Mouse (Mus musculus) C2C12 (cell line): ENCODE data around the gene Wrap73. TPM values are rescaled to one million over a fixed set of nuclear protein-coding genes. Genes with fewer than 3 reads are reported as not detected.

Experiments
- H3K27me3 ChIP-seq: one replicate; pipeline ENCODE4 v1.6.1; 2011; ENCODE audit not compliant: control insufficient read depth, insufficient read depth, insufficient read length
- H3K36me3 ChIP-seq: one replicate; pipeline ENCODE4 v1.6.1; 2011; ENCODE audit not compliant: control insufficient read depth, insufficient read depth
- H3K4me3 ChIP-seq: one replicate; pipeline ENCODE4 v1.5.1; 2011; ENCODE audit warnings: mild to moderate bottlenecking, control low read depth; ENCODE audit not compliant: poor library complexity, insufficient read depth, severe bottlenecking
- H3K79me2 ChIP-seq: one replicate; pipeline ENCODE4 v1.6.1; 2011; ENCODE audit not compliant: control insufficient read depth, insufficient read depth
- H3K79me3 ChIP-seq: one replicate; pipeline ENCODE4 v1.6.1; 2011; ENCODE audit warnings: low read depth, control low read depth
- H3ac ChIP-seq: one replicate; pipeline ENCODE3; 2011; ENCODE audit warnings: low read depth; ENCODE audit not compliant: control insufficient read depth, insufficient read length
- CEBPB ChIP-seq: IDR thresholded peaks from one replicate; pipeline ENCODE4 v1.6.1; 2011; ENCODE audit warnings: low read depth, mild to moderate bottlenecking, control low read depth, moderate library complexity
- CTCF ChIP-seq: IDR thresholded peaks from one replicate; pipeline ENCODE4 v1.5.1; 2011; ENCODE audit not compliant: control insufficient read depth, insufficient read depth, insufficient read length
- FOSL1 ChIP-seq: IDR thresholded peaks from one replicate; pipeline ENCODE4 v1.8.0; 2011; ENCODE audit warnings: mild to moderate bottlenecking, low read length; ENCODE audit not compliant: poor library complexity, insufficient read depth, severe bottlenecking
- MAX ChIP-seq: IDR thresholded peaks from one replicate; pipeline ENCODE4 v1.6.1; 2011; ENCODE audit warnings: mild to moderate bottlenecking, control low read depth
- MYOD1 ChIP-seq: IDR thresholded peaks from one replicate; pipeline ENCODE4 v1.6.1; 2011; ENCODE audit warnings: low read depth; ENCODE audit not compliant: control insufficient read depth, insufficient read length
- MYOG ChIP-seq: IDR thresholded peaks from one replicate; pipeline ENCODE4 v1.6.1; 2011; ENCODE audit not compliant: control insufficient read depth, insufficient read length; ENCODE audit errors: extremely low read depth
- USF1 ChIP-seq: IDR thresholded peaks from one replicate; pipeline ENCODE4 v1.6.1; 2011; ENCODE audit warnings: low read depth, mild to moderate bottlenecking, control low read depth, moderate library complexity
- polyA plus RNA-seq: library from polyadenylated mRNA; unstranded; fragments of >200 nt; fragmentation: generic; extraction: Trizol; gene quantifications from one replicate; pipeline ENCODE4 v1.2.1, GENCODE M21; 2012; ENCODE audit warnings: missing spikeins

Gene Wrap73
- polyA plus RNA-seq, 1 experiment, result 21.7 TPM

DNA sequence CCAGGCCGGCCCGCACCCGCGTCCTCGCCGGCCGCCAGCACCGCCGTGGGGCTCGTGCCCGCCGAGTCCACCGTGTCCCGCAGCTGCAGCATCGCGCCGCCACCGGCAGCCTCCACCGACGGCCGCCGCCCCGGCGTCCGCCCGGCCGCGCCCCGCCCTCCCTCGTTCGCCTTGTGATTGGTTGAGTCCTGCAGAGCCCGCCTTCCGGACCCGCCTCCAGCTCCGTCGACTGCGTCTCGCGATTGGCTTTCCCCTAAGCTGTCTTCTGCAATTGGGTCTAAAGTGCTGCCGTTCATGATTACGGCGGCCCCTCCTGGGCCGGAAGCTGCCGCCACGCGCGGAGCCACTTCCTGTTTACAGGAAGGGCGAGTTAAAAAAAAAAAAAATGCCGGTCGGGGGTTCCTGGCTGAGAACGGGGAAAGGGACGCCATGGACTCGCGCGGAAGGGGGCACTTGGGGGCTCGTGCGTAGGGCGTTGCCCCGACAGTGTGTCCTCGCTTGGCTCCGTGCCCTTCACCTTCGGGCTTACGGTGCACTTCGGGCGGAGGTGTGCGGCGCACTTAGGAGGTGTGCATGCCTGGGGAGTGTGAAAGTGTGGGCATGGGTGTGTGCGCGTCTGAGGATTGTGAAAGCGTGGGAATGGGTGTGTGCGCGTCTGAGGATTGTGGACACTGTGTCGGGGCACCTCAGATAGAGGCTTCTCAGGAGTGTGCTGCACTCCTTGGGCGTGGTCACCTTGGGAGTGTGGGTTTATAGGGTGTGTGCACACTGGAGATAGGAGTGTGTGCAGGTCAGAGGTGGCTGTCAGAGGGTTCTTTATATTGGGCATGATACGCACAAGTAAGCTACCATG is 18.6 kb downstream of the Wrap73 start, which contains the start of gene Tprgl:
Tprgl (minus strand) TSS at position 129 of the 853 bp plus-strand sequence.
- Histone ChIP-seq H3K79me3 (no peaks in the 10 kb centered on the region), H3K27me3 (no peaks in the 10 kb centered on the region), H3K36me3 (peaks cover 21% of the 10 kb centered on the region), H3K79me2 (no peaks in the 10 kb centered on the region), H3ac (peak within 1 kb of the TSS; percentile 95), H3K4me3 (peak within 1 kb of the TSS; percentile 63)
- TF ChIP-seq CEBPB, result no peak
- no peak for TF ChIP-seq CTCF
- no peak for TF ChIP-seq MAX
- no peak for TF ChIP-seq FOSL1
- TF ChIP-seq MYOD1, result no peak
- TF ChIP-seq USF1, result no peak
- no peak for TF ChIP-seq MYOG

DNA sequence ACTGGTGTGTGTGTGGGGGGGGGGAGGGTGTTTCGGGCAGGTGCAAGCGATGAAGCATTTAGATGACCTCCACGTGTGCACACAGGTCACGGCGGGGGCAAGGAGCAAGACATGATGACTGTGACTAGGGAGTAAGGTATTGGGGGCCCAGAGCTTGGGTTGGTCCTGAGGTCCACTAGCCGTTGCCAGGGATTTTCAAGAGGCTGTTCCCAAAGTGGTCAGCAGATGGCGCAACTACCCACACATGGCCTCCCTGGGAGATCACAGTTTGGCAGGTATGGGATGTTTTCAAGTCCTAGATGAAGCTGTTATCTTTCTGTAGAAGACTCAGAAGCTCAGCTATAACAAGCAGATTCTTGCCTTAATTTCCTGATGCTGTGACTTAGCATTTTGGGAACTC is 21.1 kb downstream of the Wrap73 start:
- Histone ChIP-seq H3K79me2 (no peaks in the 10 kb centered on the region), H3K4me3 (no peak overlapping the region), H3K79me3 (no peaks in the 10 kb centered on the region), H3K36me3 (peaks cover 5% of the 10 kb centered on the region), H3K27me3 (peaks cover 3% of the 10 kb centered on the region), H3ac (no peak overlapping the region)
- no peak for TF ChIP-seq USF1
- peak; percentile 68 for TF ChIP-seq CTCF

DNA sequence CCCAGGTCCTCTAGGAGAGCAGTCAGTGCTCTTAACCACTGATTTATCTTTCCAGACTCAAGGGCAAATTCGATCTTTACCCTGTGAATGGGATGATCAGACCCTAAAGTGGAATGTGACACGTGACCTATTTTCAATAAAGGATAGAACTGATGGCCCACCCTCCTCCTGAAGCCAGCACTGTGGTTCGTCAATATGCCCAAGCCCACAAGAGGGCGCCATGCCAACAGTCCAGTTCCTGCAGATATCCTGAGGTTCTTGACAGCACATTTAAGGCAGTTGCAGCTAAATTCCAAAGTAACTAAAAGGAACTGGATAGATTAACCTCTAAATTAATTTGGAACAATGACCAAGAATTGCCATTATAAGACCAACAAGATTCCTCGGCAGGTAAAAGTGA is 24.9 kb downstream of the Wrap73 start:
- Histone ChIP-seq H3K79me2 (no peaks in the 10 kb centered on the region), H3K79me3 (no peaks in the 10 kb centered on the region), H3K36me3 (no peaks in the 10 kb centered on the region), H3ac (no peak overlapping the region), H3K27me3 (peaks cover 36% of the 10 kb centered on the region), H3K4me3 (no peak overlapping the region)
- TF ChIP-seq FOSL1 (no peak), USF1 (peak; percentile 21), MYOG (no peak)

DNA sequence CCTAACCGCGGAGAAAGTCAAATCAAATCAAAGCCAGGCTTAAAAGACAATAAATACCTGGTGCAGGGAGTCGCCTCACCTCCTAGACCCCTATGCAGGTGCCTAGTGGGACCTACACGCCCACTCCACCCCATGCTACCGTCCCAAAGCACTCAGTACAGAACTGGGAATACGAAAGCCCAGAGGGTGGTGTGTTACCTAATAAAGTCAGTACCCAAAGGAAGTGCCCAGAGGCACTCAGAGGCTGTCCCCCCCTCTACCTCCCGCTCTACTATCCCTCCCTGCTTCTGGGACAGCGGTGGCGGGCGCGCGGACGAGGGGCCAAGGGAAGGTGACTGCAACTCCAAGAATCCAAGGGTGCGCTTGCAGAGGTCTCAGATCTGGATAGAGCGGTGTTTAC is 27.8 kb downstream of the Wrap73 start:
- TF ChIP-seq CTCF, result no peak
- TF ChIP-seq USF1, result no peak
- no peak for TF ChIP-seq CEBPB
- no peak for TF ChIP-seq FOSL1
- TF ChIP-seq MYOD1, result no peak
- no peaks in the 10 kb centered on the region for H3K36me3 ChIP-seq
- H3K79me2 ChIP-seq, result no peaks in the 10 kb centered on the region
- H3K79me3 ChIP-seq, result no peaks in the 10 kb centered on the region
- no peak overlapping the region for H3ac ChIP-seq
- H3K4me3 ChIP-seq, result no peak overlapping the region
- H3K27me3 ChIP-seq, result peaks cover 45% of the 10 kb centered on the region

DNA sequence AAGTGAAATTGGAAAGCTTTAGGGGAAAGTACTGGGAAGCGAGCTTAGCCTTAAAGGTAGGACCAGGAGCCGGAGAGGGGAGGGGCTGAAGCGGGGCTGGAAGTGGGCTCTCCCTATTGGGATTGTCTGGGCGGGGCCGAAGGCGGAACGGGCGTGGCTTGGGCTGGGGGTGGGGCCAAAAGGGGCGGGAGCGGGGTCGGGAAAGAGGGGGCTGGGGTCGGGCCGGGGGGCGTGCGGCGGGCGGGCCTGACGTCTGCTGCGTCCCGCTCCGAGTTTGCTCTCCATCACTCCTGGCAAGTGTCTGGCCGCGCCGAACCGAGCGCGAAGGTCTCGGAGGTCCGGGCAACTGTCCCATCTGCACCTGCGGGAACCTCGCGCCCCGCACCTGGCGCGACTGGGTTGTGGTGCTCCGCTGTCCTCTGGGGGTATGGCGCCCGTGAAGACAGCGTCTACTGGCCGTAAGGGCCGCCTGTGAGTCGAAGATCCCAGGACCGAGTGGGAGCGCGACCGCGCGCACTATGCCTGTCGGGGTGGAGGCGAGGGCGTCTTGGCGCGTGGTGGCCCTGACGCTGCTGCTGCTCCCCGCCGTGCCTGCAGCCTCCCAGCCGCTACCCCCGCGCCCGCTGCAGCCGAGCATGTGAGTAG is 28.5 kb downstream of the Wrap73 start, which contains the start of gene Megf6:
Megf6 (plus strand) TSS at position 225 of the 645 bp plus-strand sequence.
- H3K79me2 ChIP-seq, result no peaks in the 10 kb centered on the region
- peaks cover 45% of the 10 kb centered on the region for H3K27me3 ChIP-seq
- no peaks in the 10 kb centered on the region for H3K79me3 ChIP-seq
- TF ChIP-seq USF1 (no peak), MAX (no peak), CTCF (no peak), CEBPB (no peak), MYOG (no peak), FOSL1 (no peak), MYOD1 (no peak)
- no peaks in the 10 kb centered on the region for H3K36me3 ChIP-seq
- no peak within 1 kb of the TSS for H3K4me3 ChIP-seq
- no peak within 1 kb of the TSS for H3ac ChIP-seq
